Mouse (Mus musculus): Measurements from ENCODE around the gene Zdhhc14. TPM values are rescaled to one million over a fixed set of nuclear protein-coding genes. Genes with fewer than 3 reads are reported as not detected.

Zdhhc14 gene
- polyA plus RNA-seq, 1 experiment from 2014 or later, result 13.4 TPM

DNA sequence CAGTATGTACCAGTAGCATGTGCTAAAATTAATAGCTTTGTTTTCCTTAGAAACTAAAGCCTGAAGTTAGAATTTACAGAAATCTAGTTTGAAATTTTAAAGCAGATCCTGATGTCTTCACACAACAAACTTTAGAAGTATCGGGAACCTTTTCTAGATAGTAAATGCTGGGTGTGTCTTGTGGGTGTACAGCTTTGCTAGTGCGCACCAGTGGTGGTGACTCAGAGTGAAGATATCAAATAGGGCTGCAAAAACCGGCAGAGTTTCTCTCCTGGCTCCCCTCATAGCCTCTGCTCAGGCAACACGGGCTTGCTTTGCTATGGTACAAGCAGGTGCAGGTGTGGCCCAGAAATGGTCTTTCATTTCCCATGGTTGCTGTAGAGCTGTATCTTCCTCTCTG is 157.8 kb downstream of the Zdhhc14 start:
- H3K4me3 ChIP-seq (replicated peaks), result no peak overlapping the region
- no peaks in the 10 kb centered on the region for H3K27me3 ChIP-seq (replicated peaks)
- 88% methylated on average over 4 of the region's 4 CpGs for WGBS
- ATAC-seq (ENCODE audit: low FRiP score), result no peak
- no peaks in the 10 kb centered on the region for H3K4me1 ChIP-seq
- no peak overlapping the region for H3K27ac ChIP-seq (replicated peaks)
- H3K9ac ChIP-seq (replicated peaks), result no peak overlapping the region
- no peaks in the 10 kb centered on the region for H3K9me3 ChIP-seq (replicated peaks)
- H3K4me2 ChIP-seq, result no peak overlapping the region
- no peaks in the 10 kb centered on the region for H3K36me3 ChIP-seq

DNA sequence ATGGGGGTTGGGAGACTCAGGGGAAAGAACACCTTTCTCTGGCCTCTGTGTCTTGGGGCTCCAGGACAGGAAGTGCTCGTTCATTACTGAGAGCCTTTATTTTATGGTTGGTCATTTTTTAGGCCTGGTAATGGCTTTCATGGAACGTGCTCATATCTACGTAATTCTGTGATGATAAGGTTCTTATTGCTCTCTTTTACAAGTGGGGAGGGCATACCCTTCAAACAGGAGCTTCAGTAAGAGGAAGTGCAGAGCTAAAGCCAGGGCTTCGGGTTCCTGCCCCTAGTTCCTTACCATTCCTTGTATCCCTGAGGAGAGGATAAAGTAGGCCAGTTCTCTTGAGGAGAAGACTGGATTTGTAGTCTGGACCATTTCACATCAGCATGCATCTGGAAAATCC is 158.3 kb downstream of the Zdhhc14 start:
- ATAC-seq (ENCODE audit: low FRiP score), result no peak
- H3K9ac ChIP-seq (replicated peaks), result no peak overlapping the region

DNA sequence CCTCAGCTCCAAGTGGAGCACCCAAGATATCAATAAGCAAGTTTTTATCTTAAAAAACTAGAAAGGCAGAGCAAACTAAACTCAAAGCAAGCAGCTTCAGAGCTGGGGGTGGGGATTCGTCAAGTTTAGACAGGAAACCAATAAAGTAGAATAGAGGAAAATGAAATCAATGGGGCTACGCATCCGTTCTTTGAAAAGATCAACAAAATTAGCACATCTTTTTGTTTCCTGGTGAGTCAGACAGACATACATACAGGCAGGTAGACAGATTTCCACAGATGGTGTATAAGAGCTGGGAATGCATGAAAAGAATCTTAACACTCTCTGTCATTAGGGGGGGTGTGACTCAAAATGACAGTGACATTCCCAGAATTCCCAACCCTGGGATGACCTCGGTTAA is 159.2 kb downstream of the Zdhhc14 start:
- H3K27ac ChIP-seq (replicated peaks), result no peak overlapping the region
- no peak overlapping the region for H3K4me3 ChIP-seq (replicated peaks)
- H3K4me1 ChIP-seq, result no peaks in the 10 kb centered on the region
- no peaks in the 10 kb centered on the region for H3K36me3 ChIP-seq
- no peaks in the 10 kb centered on the region for H3K27me3 ChIP-seq (replicated peaks)
- WGBS, result 90% methylated on average over 4 of the region's 4 CpGs
- no peak overlapping the region for H3K9ac ChIP-seq (replicated peaks)
- H3K4me2 ChIP-seq, result no peak overlapping the region
- H3K9me3 ChIP-seq (replicated peaks), result no peaks in the 10 kb centered on the region
- ATAC-seq (ENCODE audit: low FRiP score), result no peak

More for the DNA sequence above, 158.3 kb downstream of the Zdhhc14 start:
- Histone ChIP-seq H3K4me1 (no peaks in the 10 kb centered on the region), H3K36me3 (no peaks in the 10 kb centered on the region), H3K27ac (replicated peaks) (no peak overlapping the region), H3K9me3 (replicated peaks) (no peaks in the 10 kb centered on the region), H3K4me3 (replicated peaks) (no peak overlapping the region), H3K4me2 (no peak overlapping the region), H3K27me3 (replicated peaks) (no peaks in the 10 kb centered on the region)
- WGBS, result 86% methylated on average over 4 of the region's 4 CpGs

DNA sequence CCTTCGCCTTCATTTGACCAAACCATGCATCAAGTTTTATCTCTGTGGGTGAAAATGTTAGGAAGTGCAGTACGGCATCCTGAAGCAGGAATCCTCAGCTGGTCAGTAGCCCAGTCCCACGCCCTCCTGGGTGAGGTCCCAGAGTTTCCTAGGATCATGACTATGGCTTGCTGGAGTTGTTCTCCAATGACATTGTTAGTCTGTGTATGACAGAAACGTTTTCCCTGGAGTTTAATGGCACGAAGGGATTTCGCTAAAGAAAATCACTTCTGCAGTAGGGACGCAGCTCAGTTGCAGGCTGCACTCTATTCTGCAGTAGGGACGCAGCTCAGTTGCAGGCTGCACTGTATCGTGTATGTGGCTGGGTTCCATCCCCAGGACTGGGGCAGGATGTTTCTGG is 161.6 kb downstream of the Zdhhc14 start:
- Histone ChIP-seq H3K9me3 (replicated peaks) (no peaks in the 10 kb centered on the region), H3K4me1 (no peaks in the 10 kb centered on the region), H3K36me3 (no peaks in the 10 kb centered on the region), H3K9ac (replicated peaks) (no peak overlapping the region), H3K4me3 (replicated peaks) (no peak overlapping the region), H3K4me2 (no peak overlapping the region), H3K27me3 (replicated peaks) (no peaks in the 10 kb centered on the region), H3K27ac (replicated peaks) (no peak overlapping the region)
- 85% methylated on average over 9 of the region's 9 CpGs for WGBS
- no peak for ATAC-seq (ENCODE audit: low FRiP score)

DNA sequence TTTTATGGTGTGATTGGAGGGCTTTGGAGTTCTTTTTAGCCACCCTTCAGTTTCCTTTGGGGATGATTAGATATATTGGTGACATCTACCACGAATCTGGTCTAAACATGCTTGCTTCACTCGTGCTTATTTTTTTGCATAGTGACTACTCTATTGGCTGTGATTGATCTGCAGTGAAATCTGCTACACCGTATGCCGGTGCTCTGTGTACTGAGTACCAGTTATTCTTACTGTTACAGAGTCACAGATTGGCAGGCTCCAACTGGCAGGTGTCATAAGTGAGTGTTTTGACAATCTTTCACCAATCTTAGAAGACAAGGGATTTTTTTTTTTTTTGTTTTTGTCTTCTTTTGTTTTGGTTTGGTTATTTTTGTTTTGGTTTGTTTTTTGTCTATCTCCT is 163.2 kb downstream of the Zdhhc14 start:
- 91% methylated on average over 4 of the region's 4 CpGs for WGBS
- ATAC-seq (ENCODE audit: low FRiP score), result no peak
- no peak overlapping the region for H3K9ac ChIP-seq (replicated peaks)
- H3K4me3 ChIP-seq (replicated peaks), result no peak overlapping the region
- H3K36me3 ChIP-seq, result no peaks in the 10 kb centered on the region
- H3K27ac ChIP-seq (replicated peaks), result no peak overlapping the region
- H3K9me3 ChIP-seq (replicated peaks), result no peaks in the 10 kb centered on the region
- H3K27me3 ChIP-seq (replicated peaks), result no peaks in the 10 kb centered on the region
- no peak overlapping the region for H3K4me2 ChIP-seq
- 0 out of 2 replicates have a peak, but pooled peaks cover 4% of the 10 kb centered on the region for H3K4me1 ChIP-seq

DNA sequence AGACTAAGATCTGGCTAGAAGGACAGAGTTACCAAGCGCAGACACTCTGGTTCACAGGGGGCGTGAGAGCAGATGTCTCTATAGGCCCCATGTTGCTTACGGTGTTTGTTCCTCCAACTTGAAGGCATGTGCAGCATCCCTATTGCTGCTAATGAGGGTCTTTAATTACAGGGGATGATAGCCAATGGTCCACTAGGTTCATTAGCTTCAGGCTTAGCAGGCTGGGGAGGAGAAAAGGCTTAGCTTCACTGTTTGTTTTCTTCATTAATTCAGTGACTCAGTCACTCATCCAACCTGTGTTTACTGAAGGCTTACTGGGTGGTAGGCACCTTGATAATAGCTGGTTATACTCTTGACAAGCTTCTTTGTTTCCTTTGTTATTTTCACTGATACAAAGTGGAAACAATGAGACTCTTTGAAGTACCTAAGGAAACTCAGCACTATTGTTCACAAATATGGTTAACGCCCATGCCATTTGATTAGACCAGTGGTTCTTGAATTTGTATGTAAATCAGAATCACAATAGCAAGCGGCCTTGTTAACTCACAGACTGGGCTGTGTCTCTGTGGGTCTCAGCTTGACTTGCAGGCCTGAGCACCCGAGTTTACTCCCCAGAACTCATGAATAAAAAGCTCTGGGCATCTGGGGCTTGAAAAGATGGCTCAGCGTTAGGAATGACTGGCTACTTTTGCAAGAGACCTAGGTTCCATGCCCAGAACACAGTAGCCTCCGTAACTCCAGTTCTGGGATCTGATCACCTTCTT is 168.1 kb downstream of the Zdhhc14 start:
- peaks cover 7% of the 10 kb centered on the region; the same call in 1 of the 2 replicates for H3K4me1 ChIP-seq
- WGBS, result 29% methylated on average over 8 of the region's 8 CpGs
- H3K4me2 ChIP-seq, result no peak overlapping the region
- no peak; the same call in 1 of the 2 replicates for ATAC-seq (ENCODE audit: low FRiP score)
- no peak overlapping the region for H3K27ac ChIP-seq (replicated peaks)
- H3K36me3 ChIP-seq, result no peaks in the 10 kb centered on the region
- no peak overlapping the region for H3K4me3 ChIP-seq (replicated peaks)
- H3K27me3 ChIP-seq (replicated peaks), result no peaks in the 10 kb centered on the region
- no peak overlapping the region for H3K9ac ChIP-seq (replicated peaks)
- H3K9me3 ChIP-seq (replicated peaks), result no peaks in the 10 kb centered on the region

DNA sequence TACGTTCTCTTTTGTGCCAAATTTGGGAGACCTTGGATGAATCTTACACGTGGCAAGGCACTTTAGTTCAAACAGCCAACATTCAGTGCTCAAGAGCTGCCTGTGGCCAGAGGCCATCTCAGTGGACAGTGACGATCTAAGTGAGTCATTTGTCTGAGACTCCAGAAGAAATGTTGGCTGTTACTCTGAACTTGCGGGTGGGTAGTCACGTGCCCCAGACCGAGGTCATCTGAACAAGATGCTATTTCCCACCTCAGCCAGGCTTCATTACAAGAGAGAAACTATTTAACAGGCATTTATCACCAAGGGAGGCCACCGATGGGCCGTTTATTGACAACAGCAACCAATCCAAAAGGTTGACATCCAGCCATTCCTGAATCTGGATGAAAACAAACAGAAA is 174.3 kb downstream of the Zdhhc14 start:
- Histone ChIP-seq H3K27ac (replicated peaks) (no peak overlapping the region), H3K36me3 (no peaks in the 10 kb centered on the region), H3K9ac (replicated peaks) (no peak overlapping the region), H3K9me3 (replicated peaks) (no peaks in the 10 kb centered on the region), H3K27me3 (replicated peaks) (no peaks in the 10 kb centered on the region), H3K4me2 (no peak overlapping the region), H3K4me1 (0 out of 2 replicates have a peak, but pooled peaks cover 5% of the 10 kb centered on the region), H3K4me3 (replicated peaks) (no peak overlapping the region)
- 74% methylated on average over 8 of the region's 8 CpGs for WGBS
- no peak for ATAC-seq (ENCODE audit: low FRiP score)

DNA sequence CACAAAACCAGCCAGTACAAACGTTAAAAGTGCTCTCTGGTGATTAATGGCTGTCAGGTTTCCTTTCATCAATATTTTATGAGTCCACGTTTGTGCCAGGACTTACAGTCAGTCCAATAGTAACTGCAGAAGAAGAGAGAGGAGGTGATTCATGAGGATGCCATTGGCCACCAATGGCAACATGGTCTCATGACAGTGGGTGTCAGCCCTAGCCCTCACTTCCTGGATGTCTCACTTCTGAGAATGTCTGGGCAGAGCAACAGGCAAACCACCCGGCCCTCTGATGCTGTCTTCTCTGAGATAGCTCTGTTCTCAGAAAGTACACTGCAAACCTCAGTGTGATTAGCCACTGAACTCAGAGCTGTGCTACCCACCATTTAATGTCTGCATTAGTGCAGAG is 176.1 kb downstream of the Zdhhc14 start:
- Histone ChIP-seq H3K27ac (replicated peaks) (no peak overlapping the region), H3K9ac (replicated peaks) (no peak overlapping the region), H3K27me3 (replicated peaks) (no peaks in the 10 kb centered on the region), H3K4me2 (no peak overlapping the region), H3K36me3 (no peaks in the 10 kb centered on the region), H3K4me3 (replicated peaks) (no peak overlapping the region), H3K4me1 (0 out of 2 replicates have a peak, but pooled peaks cover 5% of the 10 kb centered on the region), H3K9me3 (replicated peaks) (no peaks in the 10 kb centered on the region)
- 23% methylated on average over 3 of the region's 3 CpGs for WGBS
- ATAC-seq (ENCODE audit: low FRiP score), result no peak

DNA sequence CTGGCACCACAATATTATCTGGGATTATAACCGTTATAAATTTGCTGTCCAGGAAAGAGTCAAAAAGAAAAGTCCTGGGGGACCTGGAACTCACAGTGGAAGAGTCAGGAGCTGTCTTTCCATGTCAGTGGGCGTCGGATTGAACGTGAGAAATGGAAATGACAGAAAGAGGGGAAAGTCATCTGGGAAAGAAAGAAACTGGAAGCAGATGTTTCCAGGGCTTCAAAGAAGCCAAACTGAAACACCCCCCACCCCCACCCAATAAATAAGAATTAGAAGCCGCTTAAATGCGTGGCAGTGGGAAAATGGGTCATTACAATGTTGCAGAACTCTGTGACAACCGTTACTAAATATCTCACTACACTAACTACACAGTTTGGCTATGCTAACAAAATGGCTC is 176.6 kb downstream of the Zdhhc14 start:
- H3K36me3 ChIP-seq, result no peaks in the 10 kb centered on the region
- no peak overlapping the region for H3K4me2 ChIP-seq
- ATAC-seq (ENCODE audit: low FRiP score), result no peak
- no peak overlapping the region for H3K9ac ChIP-seq (replicated peaks)
- no peak overlapping the region for H3K27ac ChIP-seq (replicated peaks)
- H3K9me3 ChIP-seq (replicated peaks), result no peaks in the 10 kb centered on the region
- 0 out of 2 replicates have a peak, but pooled peaks cover 5% of the 10 kb centered on the region for H3K4me1 ChIP-seq
- H3K27me3 ChIP-seq (replicated peaks), result no peaks in the 10 kb centered on the region
- WGBS, result 38% methylated on average over 7 of the region's 7 CpGs
- no peak overlapping the region for H3K4me3 ChIP-seq (replicated peaks)

DNA sequence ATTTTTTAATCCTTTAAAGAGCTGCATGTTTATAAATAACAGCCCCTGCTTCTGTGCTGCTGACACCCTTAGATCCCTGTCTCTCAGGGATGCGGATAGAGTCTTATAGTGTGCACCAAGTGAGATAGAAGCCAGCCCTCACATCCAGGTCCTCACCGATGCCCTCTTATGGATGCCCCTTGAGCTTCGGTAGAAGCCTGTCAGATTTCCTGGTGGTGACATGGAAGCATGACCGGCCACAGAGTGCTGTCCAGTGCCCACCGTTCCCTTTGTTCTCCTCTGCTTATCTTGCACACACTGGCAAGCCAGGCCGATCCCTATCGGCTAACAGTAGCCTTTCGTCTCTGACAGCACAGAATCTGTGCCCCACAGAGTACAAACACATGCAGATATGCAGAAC is 183.6 kb downstream of the Zdhhc14 start:
- Histone ChIP-seq H3K9me3 (replicated peaks) (no peaks in the 10 kb centered on the region), H3K36me3 (no peaks in the 10 kb centered on the region), H3K4me2 (no peak overlapping the region), H3K27ac (replicated peaks) (no peak overlapping the region), H3K9ac (replicated peaks) (no peak overlapping the region), H3K27me3 (replicated peaks) (no peaks in the 10 kb centered on the region), H3K4me1 (peaks cover 7% of the 10 kb centered on the region; the same call in 1 of the 2 replicates), H3K4me3 (replicated peaks) (no peak overlapping the region)
- ATAC-seq (ENCODE audit: low FRiP score), result no peak
- 74% methylated on average over 8 of the region's 8 CpGs for WGBS

DNA sequence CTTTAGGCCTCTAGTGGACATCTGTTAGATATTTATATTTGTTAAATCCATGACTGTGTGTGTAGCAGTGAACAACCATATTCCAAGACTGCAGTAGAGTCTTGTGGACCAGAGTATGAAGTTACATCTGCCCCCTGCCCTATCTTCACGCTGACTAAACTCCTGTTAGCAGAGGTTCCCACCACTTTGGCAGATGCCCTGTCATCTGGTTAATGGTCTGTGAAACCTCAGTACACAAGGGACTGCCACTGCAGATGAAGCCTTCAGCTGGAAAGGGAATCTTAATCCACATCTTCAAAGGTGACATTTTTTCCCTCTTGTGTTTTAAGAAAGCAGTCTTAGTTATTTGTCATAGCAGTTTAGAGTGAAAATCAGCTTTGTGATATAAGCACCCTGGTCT is 187.0 kb downstream of the Zdhhc14 start:
- no peak for ATAC-seq (ENCODE audit: low FRiP score)
- no peak overlapping the region for H3K9ac ChIP-seq (replicated peaks)
- no peaks in the 10 kb centered on the region for H3K9me3 ChIP-seq (replicated peaks)
- H3K4me1 ChIP-seq, result peaks cover 7% of the 10 kb centered on the region; the same call in 1 of the 2 replicates
- no peak overlapping the region for H3K4me2 ChIP-seq
- 12% methylated on average over 1 of the region's 1 CpGs for WGBS
- H3K27me3 ChIP-seq (replicated peaks), result no peaks in the 10 kb centered on the region
- no peaks in the 10 kb centered on the region for H3K36me3 ChIP-seq
- H3K27ac ChIP-seq (replicated peaks), result no peak overlapping the region
- no peak overlapping the region for H3K4me3 ChIP-seq (replicated peaks)

DNA sequence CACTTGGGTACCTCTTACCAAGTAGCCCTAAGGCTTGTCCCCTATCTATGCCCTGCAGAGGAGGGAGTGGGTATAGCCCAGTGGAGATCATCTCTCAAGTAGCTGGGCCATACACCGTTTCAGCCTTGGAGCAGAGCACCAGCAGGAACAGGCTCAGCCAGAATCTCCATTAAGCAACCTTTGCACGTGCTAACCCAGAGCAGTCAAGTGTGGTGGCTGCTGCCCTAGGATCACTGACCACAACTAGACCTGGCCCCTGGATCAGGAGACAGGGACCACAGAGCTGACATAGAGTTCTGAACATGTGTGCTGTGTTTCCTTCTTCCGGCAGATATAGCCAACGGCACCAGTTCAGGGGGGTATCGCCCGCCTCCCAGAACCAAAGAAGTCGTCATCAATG is 193.0 kb downstream of the Zdhhc14 start:
- ATAC-seq (ENCODE audit: low FRiP score), result no peak

More for the DNA sequence above, 193.0 kb downstream of the Zdhhc14 start:
- Histone ChIP-seq H3K36me3 (no peaks in the 10 kb centered on the region), H3K4me1 (no peaks in the 10 kb centered on the region), H3K4me3 (replicated peaks) (no peak overlapping the region), H3K4me2 (no peak overlapping the region), H3K27ac (replicated peaks) (no peak overlapping the region), H3K9me3 (replicated peaks) (no peaks in the 10 kb centered on the region), H3K27me3 (replicated peaks) (no peaks in the 10 kb centered on the region), H3K9ac (replicated peaks) (no peak overlapping the region)
- 95% methylated on average over 7 of the region's 7 CpGs for WGBS
